Mouse (Mus musculus): Measurements from ENCODE around the gene Apof. TPM values are rescaled to one million over a fixed set of nuclear protein-coding genes. Genes with fewer than 3 reads are reported as not detected.
"Not testable (repeated sequence)": the region's sequence is repeated elsewhere in the genome, so short reads cannot be mapped to it uniquely, and the experiment has no call there.

Apof gene
- polyA plus RNA-seq, 1 experiment from 2014 or later: not detected

DNA sequence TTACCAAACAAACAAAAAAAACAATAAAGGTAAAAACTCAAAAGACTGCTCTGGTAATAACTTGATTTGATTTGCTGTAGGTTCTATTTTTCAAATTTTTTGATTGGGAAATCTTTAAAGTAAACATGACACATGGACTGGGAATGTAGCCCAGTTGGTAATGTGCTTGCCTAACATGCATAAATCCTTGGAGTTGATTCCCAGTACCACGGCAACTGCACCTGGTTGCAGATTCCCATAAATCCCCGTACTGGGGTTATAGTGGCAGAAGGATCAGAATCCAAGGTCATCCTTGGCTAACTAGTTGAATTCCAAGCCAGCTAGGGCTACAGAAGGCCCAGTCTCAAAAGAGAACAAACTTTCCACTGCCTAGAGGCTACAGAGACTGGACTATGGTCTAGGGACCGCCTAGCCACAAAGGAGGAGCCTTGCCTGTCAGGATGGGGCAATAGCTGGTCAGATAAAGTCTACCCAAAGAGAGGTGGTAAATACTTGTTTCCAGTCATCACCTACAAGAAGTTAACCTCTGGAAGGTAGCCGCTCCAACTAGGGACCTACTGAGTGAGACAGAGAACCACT is 14.7 kb upstream of the Apof start, which contains the start of gene Apon:
Gene Apon, plus strand, starts transcription at position 420 of the 579 bp plus-strand sequence.
- ATAC-seq: no peak
- no peak within 1 kb of the TSS for H3K27ac ChIP-seq (ENCODE audit: low read length)
- H3K9me3 ChIP-seq (ENCODE audit: control insufficient read depth, low read length): no peaks in the 10 kb centered on the region
- WGBS: 80% methylated on average over 4 of the region's 4 CpGs
- H3K4me2 ChIP-seq (ENCODE audit: low read length): no peak within 1 kb of the TSS
- H3K4me3 ChIP-seq (replicated peaks; ENCODE audit: low read length): no peak within 1 kb of the TSS
- no peaks in the 10 kb centered on the region for H3K27me3 ChIP-seq (replicated peaks; ENCODE audit: control insufficient read depth, insufficient read depth, low read length)
- no peak within 1 kb of the TSS for H3K9ac ChIP-seq (replicated peaks; ENCODE audit: low read depth, low read length)
- H3K4me1 ChIP-seq (replicated peaks; ENCODE audit: control insufficient read depth, insufficient read depth, low read length): no peaks in the 10 kb centered on the region
- peaks cover 11% of the 10 kb centered on the region; the same call in 1 of the 2 replicates for H3K36me3 ChIP-seq (ENCODE audit: control insufficient read depth, insufficient read depth)

DNA sequence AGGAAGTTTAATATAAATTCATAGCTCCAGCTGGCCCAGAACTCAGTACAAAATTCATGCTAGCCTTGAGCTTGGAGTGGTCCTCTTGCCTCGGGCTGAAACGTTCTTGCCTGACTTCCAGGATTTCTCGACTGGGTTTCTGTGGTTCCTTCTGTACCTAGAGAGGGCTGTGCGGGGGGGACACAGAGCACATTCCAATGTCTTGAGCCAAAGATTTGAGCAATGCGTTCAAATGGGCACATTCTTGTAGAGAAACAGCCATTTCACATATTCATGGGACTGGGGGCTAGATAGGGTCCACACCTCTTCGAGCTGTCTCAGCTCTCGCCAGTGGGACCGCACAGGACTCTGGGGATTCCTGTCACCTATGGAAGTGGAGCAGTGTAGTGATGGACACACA is 12.5 kb upstream of the Apof start:
- Histone ChIP-seq H3K27me3 (replicated peaks; ENCODE audit: control insufficient read depth, insufficient read depth, low read length) (no peaks in the 10 kb centered on the region), H3K4me2 (ENCODE audit: low read length) (no peak overlapping the region), H3K9me3 (ENCODE audit: control insufficient read depth, low read length) (no peaks in the 10 kb centered on the region), H3K27ac (ENCODE audit: low read length) (no peak overlapping the region), H3K4me3 (replicated peaks; ENCODE audit: low read length) (no peak overlapping the region), H3K9ac (replicated peaks; ENCODE audit: low read depth, low read length) (no peak overlapping the region), H3K4me1 (replicated peaks; ENCODE audit: control insufficient read depth, insufficient read depth, low read length) (no peaks in the 10 kb centered on the region), H3K36me3 (ENCODE audit: control insufficient read depth, insufficient read depth) (peaks cover 6% of the 10 kb centered on the region; the same call in 1 of the 2 replicates)
- ATAC-seq: no peak
- WGBS: 90% methylated on average over 8 of the region's 8 CpGs

DNA sequence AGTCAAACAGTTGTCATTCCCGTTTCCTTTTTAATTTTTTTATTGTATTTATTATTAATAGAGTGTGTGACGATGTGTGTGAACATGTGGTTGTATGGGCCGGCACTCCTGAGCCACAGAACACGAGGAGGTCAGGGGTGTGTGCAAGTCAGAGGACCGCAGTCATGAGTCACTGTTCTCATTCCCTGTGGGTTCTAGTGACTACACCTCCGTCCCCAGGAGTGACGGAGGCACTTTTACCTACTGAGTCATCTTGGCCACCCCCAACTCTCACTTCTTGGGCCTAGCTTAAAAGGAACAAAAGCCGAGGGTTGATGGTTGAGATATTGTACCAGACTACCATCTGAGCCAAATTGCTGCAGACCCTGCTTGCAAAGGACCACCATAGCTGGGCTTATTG is 12.1 kb upstream of the Apof start:
- Histone ChIP-seq H3K9me3 (ENCODE audit: control insufficient read depth, low read length) (no peaks in the 10 kb centered on the region), H3K9ac (replicated peaks; ENCODE audit: low read depth, low read length) (no peak overlapping the region), H3K36me3 (ENCODE audit: control insufficient read depth, insufficient read depth) (peaks cover 6% of the 10 kb centered on the region; the same call in 1 of the 2 replicates), H3K4me1 (replicated peaks; ENCODE audit: control insufficient read depth, insufficient read depth, low read length) (no peaks in the 10 kb centered on the region), H3K27ac (ENCODE audit: low read length) (no peak overlapping the region), H3K4me3 (replicated peaks; ENCODE audit: low read length) (no peak overlapping the region), H3K4me2 (ENCODE audit: low read length) (no peak overlapping the region), H3K27me3 (replicated peaks; ENCODE audit: control insufficient read depth, insufficient read depth, low read length) (no peaks in the 10 kb centered on the region)
- 94% methylated on average over 8 of the region's 8 CpGs for WGBS
- ATAC-seq: no peak

DNA sequence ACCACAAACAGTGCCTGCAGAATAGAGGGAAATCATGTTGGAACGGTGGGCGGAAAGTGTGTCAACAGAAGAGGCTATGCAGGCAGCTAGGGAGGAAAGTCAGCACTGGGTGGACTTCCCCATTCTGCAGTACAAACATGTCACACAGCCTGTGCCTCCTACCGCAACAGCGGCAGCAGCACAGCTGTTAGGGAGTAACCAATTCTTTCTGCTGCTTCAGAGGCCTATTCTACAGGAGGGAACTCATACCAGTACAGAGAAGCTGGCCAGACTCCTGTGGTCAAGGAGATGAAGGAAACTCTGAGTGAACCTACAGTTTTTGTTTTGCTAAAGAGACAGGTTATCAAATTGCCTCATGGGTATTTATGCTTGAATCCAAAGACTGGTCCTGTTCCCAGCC is 9.5 kb upstream of the Apof start:
- no peak for ATAC-seq
- no peaks in the 10 kb centered on the region for H3K27me3 ChIP-seq (replicated peaks; ENCODE audit: control insufficient read depth, insufficient read depth, low read length)
- no peaks in the 10 kb centered on the region for H3K9me3 ChIP-seq (ENCODE audit: control insufficient read depth, low read length)
- no peaks in the 10 kb centered on the region for H3K4me1 ChIP-seq (replicated peaks; ENCODE audit: control insufficient read depth, insufficient read depth, low read length)
- no peak overlapping the region for H3K9ac ChIP-seq (replicated peaks; ENCODE audit: low read depth, low read length)
- no peak overlapping the region for H3K4me2 ChIP-seq (ENCODE audit: low read length)
- 94% methylated on average over 4 of the region's 4 CpGs for WGBS
- H3K4me3 ChIP-seq (replicated peaks; ENCODE audit: low read length): no peak overlapping the region
- H3K36me3 ChIP-seq (ENCODE audit: control insufficient read depth, insufficient read depth): no peaks in the 10 kb centered on the region
- H3K27ac ChIP-seq (ENCODE audit: low read length): no peak overlapping the region

DNA sequence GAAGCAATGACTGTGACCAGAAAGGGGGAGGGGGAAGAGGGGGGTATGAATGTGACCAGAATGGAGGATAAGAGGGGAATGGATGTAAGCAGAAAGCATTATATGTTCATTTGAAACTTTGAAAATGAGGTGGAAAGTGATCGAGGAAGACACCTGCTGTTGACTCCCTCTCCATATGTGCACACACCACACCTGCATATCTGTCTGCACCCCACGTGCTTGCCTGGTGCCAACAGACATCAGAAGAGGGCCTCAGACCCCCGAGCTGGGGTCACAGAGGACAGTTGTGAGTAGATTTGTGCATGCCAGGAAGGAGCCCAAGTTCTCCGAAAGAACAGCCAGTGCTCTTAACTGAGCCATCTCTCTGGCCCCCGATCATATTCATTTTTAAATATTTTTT is 8.5 kb upstream of the Apof start:
- Histone ChIP-seq H3K27ac (ENCODE audit: low read length) (no peak overlapping the region), H3K27me3 (replicated peaks; ENCODE audit: control insufficient read depth, insufficient read depth, low read length) (no peaks in the 10 kb centered on the region), H3K4me1 (replicated peaks; ENCODE audit: control insufficient read depth, insufficient read depth, low read length) (no peaks in the 10 kb centered on the region), H3K4me2 (ENCODE audit: low read length) (no peak overlapping the region), H3K9ac (replicated peaks; ENCODE audit: low read depth, low read length) (no peak overlapping the region), H3K4me3 (replicated peaks; ENCODE audit: low read length) (no peak overlapping the region), H3K9me3 (ENCODE audit: control insufficient read depth, low read length) (no peaks in the 10 kb centered on the region), H3K36me3 (ENCODE audit: control insufficient read depth, insufficient read depth) (no peaks in the 10 kb centered on the region)
- no peak for ATAC-seq
- WGBS: 84% methylated on average over 5 of the region's 5 CpGs

DNA sequence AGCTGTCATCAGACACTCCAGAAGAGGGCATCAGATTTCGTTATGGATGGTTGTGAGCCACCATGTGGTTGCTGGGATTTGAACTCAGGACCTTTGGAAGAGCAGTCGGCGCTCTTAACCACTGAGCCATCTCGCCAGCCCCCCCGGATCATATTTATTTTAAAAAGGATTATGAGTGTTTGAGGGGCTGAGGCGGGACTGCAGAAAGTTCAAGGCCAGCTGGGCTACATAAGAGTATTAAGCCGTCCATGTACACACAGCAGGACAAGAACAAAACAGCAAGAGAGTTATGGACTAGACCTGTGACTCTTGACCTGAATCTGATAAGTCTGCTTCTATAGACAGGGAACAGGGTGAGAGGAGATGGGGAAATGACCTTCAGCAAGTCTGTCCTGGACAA is 8.1 kb upstream of the Apof start:
- H3K27me3 ChIP-seq (replicated peaks; ENCODE audit: control insufficient read depth, insufficient read depth, low read length); H3K9me3 ChIP-seq (ENCODE audit: control insufficient read depth, low read length); H3K4me1 ChIP-seq (replicated peaks; ENCODE audit: control insufficient read depth, insufficient read depth, low read length); H3K27ac ChIP-seq (ENCODE audit: low read length); H3K9ac ChIP-seq (replicated peaks; ENCODE audit: low read depth, low read length); H3K4me3 ChIP-seq (replicated peaks; ENCODE audit: low read length); ATAC-seq; H3K4me2 ChIP-seq (ENCODE audit: low read length); H3K36me3 ChIP-seq (ENCODE audit: control insufficient read depth, insufficient read depth): not testable (repeated sequence)
- 90% methylated on average over 7 of the region's 7 CpGs for WGBS

DNA sequence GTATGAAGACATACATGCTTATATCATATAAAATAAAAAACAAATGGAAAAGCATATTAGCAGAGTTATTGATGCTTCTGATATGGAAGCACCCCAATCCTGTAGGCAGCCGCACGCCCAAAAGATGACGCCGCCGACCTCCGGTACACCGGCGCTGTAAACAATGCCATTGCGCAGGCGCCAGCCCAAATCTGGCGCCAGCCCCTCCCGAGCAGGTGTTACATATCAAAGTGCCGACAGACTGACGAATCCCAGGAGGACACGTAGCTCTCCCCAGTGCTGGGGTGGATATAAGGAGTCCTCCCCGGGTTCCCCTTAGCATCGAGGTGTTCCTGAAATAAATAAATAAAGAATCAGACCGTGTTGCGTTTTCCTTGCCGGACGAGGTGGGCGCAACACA is 6.2 kb upstream of the Apof start:
- H3K27me3 ChIP-seq (replicated peaks; ENCODE audit: control insufficient read depth, insufficient read depth, low read length): no peaks in the 10 kb centered on the region
- H3K4me1 ChIP-seq (replicated peaks; ENCODE audit: control insufficient read depth, insufficient read depth, low read length): no peaks in the 10 kb centered on the region
- no peak overlapping the region for H3K4me2 ChIP-seq (ENCODE audit: low read length)
- no peak overlapping the region for H3K4me3 ChIP-seq (replicated peaks; ENCODE audit: low read length)
- no peak overlapping the region for H3K27ac ChIP-seq (ENCODE audit: low read length)
- no peak for ATAC-seq
- H3K9me3 ChIP-seq (ENCODE audit: control insufficient read depth, low read length): no peaks in the 10 kb centered on the region
- WGBS: 86% methylated on average over 22 of the region's 22 CpGs
- no peak overlapping the region for H3K9ac ChIP-seq (replicated peaks; ENCODE audit: low read depth, low read length)
- no peaks in the 10 kb centered on the region for H3K36me3 ChIP-seq (ENCODE audit: control insufficient read depth, insufficient read depth)

DNA sequence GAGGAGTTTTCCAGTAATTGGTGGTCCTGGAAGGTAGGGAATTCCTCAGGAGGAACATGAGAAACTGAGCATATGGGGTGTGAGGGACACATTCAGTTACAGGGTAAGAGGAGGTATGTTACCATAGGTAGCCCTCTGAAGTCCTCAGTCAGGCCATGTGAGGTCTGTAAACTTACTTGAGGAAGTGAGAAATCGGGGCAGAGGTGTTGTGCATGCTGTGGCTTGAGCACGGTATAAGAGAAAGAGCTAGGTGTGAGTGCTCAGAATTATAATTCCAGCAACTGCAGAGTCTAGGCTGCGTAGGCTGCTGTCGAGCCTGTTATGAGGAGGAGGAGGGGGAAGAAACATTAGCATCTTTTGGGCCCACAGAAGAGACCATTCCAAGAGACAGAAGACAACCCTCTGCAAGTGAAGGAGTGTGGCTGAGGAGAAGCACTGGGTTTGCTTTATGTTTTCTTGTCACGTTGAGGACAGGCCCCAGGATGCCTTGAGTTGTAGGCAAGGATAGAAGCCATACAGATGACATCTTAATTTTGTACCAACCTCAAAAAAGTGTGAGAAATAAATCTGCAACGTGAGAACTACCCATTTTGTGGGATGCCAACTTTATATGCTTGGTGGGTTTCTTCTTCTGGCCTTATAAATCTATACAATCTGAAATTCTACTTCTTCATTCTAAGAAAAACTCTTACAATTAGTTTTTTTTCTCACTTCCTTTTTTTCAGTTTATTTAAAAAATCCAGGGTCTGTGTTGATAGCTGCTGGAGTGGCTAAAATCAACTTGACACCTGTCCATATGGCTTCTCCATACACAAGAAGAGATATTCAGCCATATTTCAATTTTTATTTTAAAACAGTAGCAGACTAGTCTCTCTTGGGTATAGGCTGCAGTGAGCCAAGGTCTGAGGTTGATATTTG is 4.8 kb upstream of the Apof start:
- Histone ChIP-seq H3K4me2 (ENCODE audit: low read length) (no peak overlapping the region), H3K4me3 (replicated peaks; ENCODE audit: low read length) (no peak overlapping the region), H3K9ac (replicated peaks; ENCODE audit: low read depth, low read length) (no peak overlapping the region), H3K9me3 (ENCODE audit: control insufficient read depth, low read length) (no peaks in the 10 kb centered on the region), H3K27me3 (replicated peaks; ENCODE audit: control insufficient read depth, insufficient read depth, low read length) (no peaks in the 10 kb centered on the region), H3K27ac (ENCODE audit: low read length) (no peak overlapping the region), H3K4me1 (replicated peaks; ENCODE audit: control insufficient read depth, insufficient read depth, low read length) (no peaks in the 10 kb centered on the region), H3K36me3 (ENCODE audit: control insufficient read depth, insufficient read depth) (no peaks in the 10 kb centered on the region)
- no peak for ATAC-seq
- WGBS: 80% methylated on average over 6 of the region's 6 CpGs

DNA sequence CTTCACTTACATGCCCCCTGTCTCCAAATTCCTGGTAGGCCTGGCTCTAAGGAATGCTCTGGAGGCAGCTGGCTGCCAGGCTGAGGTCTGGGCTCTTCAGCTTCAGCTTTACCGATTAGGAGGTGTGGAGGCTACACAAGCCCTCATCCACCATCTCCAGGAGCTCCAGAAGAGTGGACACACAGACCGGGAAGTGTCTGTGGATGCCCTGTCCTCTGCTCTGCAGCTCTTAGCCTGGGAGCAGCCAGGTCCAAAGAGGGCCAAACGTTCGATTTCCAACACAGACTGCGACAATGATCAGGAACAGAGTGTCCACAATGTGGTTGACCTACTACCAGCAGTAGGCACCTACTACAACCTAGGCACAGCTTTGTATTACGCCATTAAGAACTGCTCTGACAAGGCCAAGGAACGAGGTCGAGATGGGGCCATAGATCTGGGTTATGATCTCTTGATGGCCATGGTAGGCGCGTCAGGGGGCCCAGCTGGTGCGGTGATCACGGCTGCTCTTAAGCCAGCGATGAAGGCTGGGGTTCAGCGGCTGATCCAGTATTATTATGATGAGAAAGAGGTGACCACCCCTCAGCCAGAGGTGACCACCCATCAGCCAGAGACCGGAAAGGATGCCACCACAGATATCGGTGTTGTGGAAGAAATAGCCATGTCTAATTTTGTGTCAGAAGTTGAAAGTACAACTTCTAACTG is 887 bp downstream of the Apof start:
- H3K27ac ChIP-seq (ENCODE audit: low read length): no peak overlapping the region

More for the DNA sequence above, 887 bp downstream of the Apof start:
- Histone ChIP-seq H3K4me1 (replicated peaks; ENCODE audit: control insufficient read depth, insufficient read depth, low read length) (0 out of 2 replicates have a peak, but pooled peaks cover 4% of the 10 kb centered on the region), H3K36me3 (ENCODE audit: control insufficient read depth, insufficient read depth) (no peaks in the 10 kb centered on the region), H3K27me3 (replicated peaks; ENCODE audit: control insufficient read depth, insufficient read depth, low read length) (no peaks in the 10 kb centered on the region), H3K4me2 (ENCODE audit: low read length) (no peak overlapping the region), H3K9ac (replicated peaks; ENCODE audit: low read depth, low read length) (no peak overlapping the region; the same call in 1 of the 2 replicates), H3K4me3 (replicated peaks; ENCODE audit: low read length) (no peak overlapping the region), H3K9me3 (ENCODE audit: control insufficient read depth, low read length) (no peaks in the 10 kb centered on the region)
- WGBS: 89% methylated on average over 16 of the region's 16 CpGs
- no peak for ATAC-seq

Data from forebrain, embryonic 16.5 days (tissue).